Mouse (Mus musculus) midbrain, embryonic 15.5 days (tissue): ENCODE data around the gene Cercam. TPM values are rescaled to one million over a fixed set of nuclear protein-coding genes. Genes with fewer than 3 reads are reported as not detected.

Experiments
- ATAC-seq: fragments of 200-750 bp; cut with Nextera tagmentation; replicated peaks from 2 replicates; pipeline ENCODE4 v1.8.0; 2017; ENCODE audit warnings: moderate TSS enrichment
- H3K27ac ChIP-seq: fragments of 300-500 bp; sonication (generic); 2 replicates; pipeline ENCODE4 v1.5.1; 2015; ENCODE audit warnings: mild to moderate bottlenecking, inconsistent platforms
- H3K27me3 ChIP-seq: fragments of 300-500 bp; sonication (generic); replicated peaks from 2 replicates; pipeline ENCODE4 v1.6.1; 2015; ENCODE audit warnings: inconsistent platforms
- H3K36me3 ChIP-seq: fragments of 300-500 bp; sonication (generic); replicated peaks from 2 replicates; pipeline ENCODE4 v1.6.1; 2015; ENCODE audit warnings: inconsistent platforms
- H3K4me1 ChIP-seq: fragments of 300-500 bp; sonication (generic); 2 replicates; pipeline ENCODE4 v1.6.1; 2015; ENCODE audit warnings: inconsistent platforms
- H3K4me2 ChIP-seq: fragments of 300-500 bp; sonication (generic); 2 replicates; pipeline ENCODE4 v1.6.1; 2015; ENCODE audit warnings: inconsistent platforms, mild to moderate bottlenecking, moderate library complexity
- H3K4me3 ChIP-seq: fragments of 300-500 bp; sonication (generic); 2 replicates; pipeline ENCODE4 v1.5.1; 2015; ENCODE audit warnings: mild to moderate bottlenecking, inconsistent platforms
- H3K9ac ChIP-seq: fragments of 300-500 bp; sonication (generic); 2 replicates; pipeline ENCODE4 v1.6.1; 2015; ENCODE audit warnings: mild to moderate bottlenecking, inconsistent platforms
- H3K9me3 ChIP-seq: fragments of 300-500 bp; sonication (generic); 2 replicates; pipeline ENCODE4 v1.6.1; 2016; ENCODE audit warnings: inconsistent platforms
- WGBS: fragments of 180-500 bp; shearing (Covaris S2); methylation state at CpG from one replicate; pipeline ENCODE4 v1.1.7; 2015; ENCODE audit warnings: mixed read lengths; 5-methylcytosine and 5-hydroxymethylcytosine counted together
- polyA plus RNA-seq: library from polyadenylated mRNA; unstranded; fragments of >200 nt; fragmentation: Nextera tagmentation; extraction: Ambion mirVana; gene quantifications from 2 replicates; pipeline ENCODE4 v1.2.1, GENCODE M21; 2015

The Cercam gene
- polyA plus RNA-seq, 1 experiment from 2014 or later = 18.1 TPM

- Histone ChIP-seq H3K9ac (no peak overlapping the region), H3K4me1 (peaks cover 37% of the 10 kb centered on the region), H3K4me2 (no peak overlapping the region), H3K4me3 (no peak overlapping the region), H3K27ac (no peak overlapping the region), H3K36me3 (no peaks in the 10 kb centered on the region), H3K27me3 (no peaks in the 10 kb centered on the region), H3K9me3 (no peaks in the 10 kb centered on the region)
- WGBS = 27% methylated on average over 9 of the region's 9 CpGs
- no peak; the same call in 1 of the 2 replicates for ATAC-seq
These were observed 25.5 kb upstream of the Cercam start for GRCm38 (mm10) chr2:29843231-29844105.

DNA sequence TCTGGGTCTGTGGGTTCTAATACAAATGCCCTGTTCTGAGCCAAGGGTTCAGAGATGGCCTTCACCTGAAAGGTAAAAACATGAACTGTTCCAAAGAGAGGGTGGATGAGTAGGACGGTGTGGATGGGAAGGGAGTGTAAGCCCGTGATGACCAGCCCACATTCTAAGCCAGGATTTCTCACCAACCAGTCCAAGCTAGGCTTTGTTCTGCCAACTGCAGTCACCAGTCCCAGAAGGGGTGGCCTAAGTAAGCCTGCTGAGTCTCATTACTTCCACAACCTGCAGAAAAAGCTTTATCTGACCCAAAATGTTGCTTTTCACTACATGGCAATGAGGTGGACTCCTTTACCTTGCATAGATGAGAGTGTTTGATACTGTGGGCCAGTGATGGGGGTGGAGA is 24.8 kb upstream of the Cercam start:
- Histone ChIP-seq H3K27me3 (no peaks in the 10 kb centered on the region), H3K9ac (no peak overlapping the region), H3K4me3 (peak overlapping the region; percentile 66; the same call in 1 of the 2 replicates), H3K27ac (no peak overlapping the region), H3K4me2 (peak overlapping the region; percentile 75; the same call in 1 of the 2 replicates), H3K9me3 (no peaks in the 10 kb centered on the region), H3K4me1 (peaks cover 37% of the 10 kb centered on the region), H3K36me3 (no peaks in the 10 kb centered on the region)
- no peak for ATAC-seq
- 26% methylated on average over 2 of the region's 2 CpGs for WGBS

GRCm38 (mm10) chr2:29844661-29845060 is 24.3 kb upstream of the Cercam start:
- Histone ChIP-seq H3K4me2 (peak overlapping the region; percentile 75), H3K27me3 (no peaks in the 10 kb centered on the region), H3K4me1 (peaks cover 37% of the 10 kb centered on the region), H3K4me3 (peak overlapping the region; percentile 66), H3K9ac (peak overlapping the region; percentile 79; the same call in 1 of the 2 replicates), H3K9me3 (no peaks in the 10 kb centered on the region), H3K36me3 (no peaks in the 10 kb centered on the region), H3K27ac (no peak overlapping the region)
- 8% methylated on average over 3 of the region's 3 CpGs for WGBS
- no peak for ATAC-seq

DNA sequence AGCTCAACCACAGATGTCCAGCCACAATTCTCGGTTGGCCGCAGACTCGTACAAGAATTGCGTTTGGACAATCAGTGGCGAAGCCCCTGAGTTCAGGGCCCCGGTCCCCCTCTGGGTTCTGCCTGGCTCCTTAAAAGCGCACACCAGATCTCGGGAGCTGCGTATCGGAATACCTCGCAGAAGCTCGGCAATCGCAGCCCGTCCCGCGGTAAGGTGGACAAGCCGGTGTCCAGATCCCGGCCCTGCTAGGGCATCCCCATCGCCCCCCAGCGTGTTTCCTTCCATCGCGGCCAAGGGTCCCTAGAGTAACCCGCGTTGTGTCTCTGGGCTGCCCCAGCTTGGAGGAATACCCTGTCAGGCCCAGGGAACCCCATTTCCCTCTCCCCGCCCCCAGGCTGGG is 23.3 kb upstream of the Cercam start:
- Histone ChIP-seq H3K9me3 (no peaks in the 10 kb centered on the region), H3K4me2 (peak overlapping the region; percentile 75), H3K27me3 (no peaks in the 10 kb centered on the region), H3K27ac (peak overlapping the region; percentile 80), H3K4me1 (peaks cover 37% of the 10 kb centered on the region), H3K36me3 (no peaks in the 10 kb centered on the region), H3K4me3 (peak overlapping the region; percentile 66), H3K9ac (peak overlapping the region; percentile 79)
- 2% methylated on average over 25 of the region's 25 CpGs for WGBS
- ATAC-seq = peak; percentile 27

GRCm38 (mm10) chr2:29846061-29846853 is 22.7 kb upstream of the Cercam start:
- Histone ChIP-seq H3K27ac (peak overlapping the region; percentile 80), H3K9me3 (no peaks in the 10 kb centered on the region), H3K4me1 (peaks cover 35% of the 10 kb centered on the region), H3K4me2 (peak overlapping the region; percentile 75), H3K4me3 (peak overlapping the region; percentile 66), H3K9ac (peak overlapping the region; percentile 79), H3K27me3 (no peaks in the 10 kb centered on the region), H3K36me3 (no peaks in the 10 kb centered on the region)
- WGBS = 2% methylated on average over 46 of the region's 47 CpGs
- ATAC-seq = peak; percentile 57

DNA sequence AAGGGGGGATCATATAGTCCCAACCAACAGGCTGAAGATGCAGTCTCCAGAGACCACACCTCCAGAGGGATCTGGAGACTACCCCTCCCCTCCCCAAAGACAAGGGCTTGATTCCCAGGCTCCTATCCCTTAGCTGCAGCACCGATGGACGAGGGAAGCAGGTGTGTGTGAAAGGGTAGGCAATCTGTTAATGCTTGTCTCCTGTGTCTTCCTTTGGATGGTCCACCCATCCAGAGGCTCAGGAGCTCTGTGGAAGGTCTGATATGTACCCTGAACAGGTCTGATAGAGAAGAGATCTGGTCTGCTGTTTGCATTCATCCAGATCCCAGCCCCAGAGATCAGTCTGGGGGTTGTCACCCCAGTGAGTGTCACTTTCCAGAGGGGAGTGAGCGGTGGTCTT is 22.1 kb upstream of the Cercam start:
- Histone ChIP-seq H3K27me3 (no peaks in the 10 kb centered on the region), H3K27ac (no peak overlapping the region), H3K4me2 (peak overlapping the region; percentile 75), H3K9me3 (no peaks in the 10 kb centered on the region), H3K36me3 (no peaks in the 10 kb centered on the region), H3K9ac (0 out of 2 replicates have a peak overlapping the region, but pooled peaks have one; percentile 79), H3K4me3 (peak overlapping the region; percentile 66; the same call in 1 of the 2 replicates), H3K4me1 (peaks cover 35% of the 10 kb centered on the region)
- ATAC-seq = no peak
- WGBS = 23% methylated on average over 3 of the region's 3 CpGs

- H3K27me3 ChIP-seq = no peaks in the 10 kb centered on the region
- no peak overlapping the region for H3K9ac ChIP-seq
- WGBS = 34% methylated on average over 8 of the region's 8 CpGs
- H3K9me3 ChIP-seq = no peaks in the 10 kb centered on the region
- no peak for ATAC-seq
- no peak overlapping the region for H3K4me2 ChIP-seq
- H3K4me1 ChIP-seq = peaks cover 30% of the 10 kb centered on the region
- H3K27ac ChIP-seq = no peak overlapping the region
- H3K4me3 ChIP-seq = no peak overlapping the region
- no peaks in the 10 kb centered on the region for H3K36me3 ChIP-seq
These were observed 19.9 kb upstream of the Cercam start for GRCm38 (mm10) chr2:29849041-29849440.

GRCm38 (mm10) chr2:29849841-29850480 is 19.0 kb upstream of the Cercam start:
- H3K9ac ChIP-seq = no peak overlapping the region
- no peak overlapping the region for H3K27ac ChIP-seq
- H3K36me3 ChIP-seq = no peaks in the 10 kb centered on the region
- H3K4me3 ChIP-seq = no peak overlapping the region
- no peaks in the 10 kb centered on the region for H3K9me3 ChIP-seq
- peaks cover 20% of the 10 kb centered on the region for H3K4me1 ChIP-seq
- no peaks in the 10 kb centered on the region for H3K27me3 ChIP-seq
- H3K4me2 ChIP-seq = no peak overlapping the region
- no peak for ATAC-seq
- WGBS = 46% methylated on average over 5 of the region's 5 CpGs

- Histone ChIP-seq H3K27me3 (no peaks in the 10 kb centered on the region), H3K4me3 (no peak overlapping the region), H3K27ac (no peak overlapping the region), H3K4me1 (peaks cover 15% of the 10 kb centered on the region), H3K9ac (no peak overlapping the region), H3K4me2 (no peak overlapping the region), H3K36me3 (no peaks in the 10 kb centered on the region), H3K9me3 (no peaks in the 10 kb centered on the region)
- WGBS = 5% methylated on average over 4 of the region's 4 CpGs
- ATAC-seq = no peak
These were observed 15.9 kb upstream of the Cercam start for GRCm38 (mm10) chr2:29852957-29853485.

DNA sequence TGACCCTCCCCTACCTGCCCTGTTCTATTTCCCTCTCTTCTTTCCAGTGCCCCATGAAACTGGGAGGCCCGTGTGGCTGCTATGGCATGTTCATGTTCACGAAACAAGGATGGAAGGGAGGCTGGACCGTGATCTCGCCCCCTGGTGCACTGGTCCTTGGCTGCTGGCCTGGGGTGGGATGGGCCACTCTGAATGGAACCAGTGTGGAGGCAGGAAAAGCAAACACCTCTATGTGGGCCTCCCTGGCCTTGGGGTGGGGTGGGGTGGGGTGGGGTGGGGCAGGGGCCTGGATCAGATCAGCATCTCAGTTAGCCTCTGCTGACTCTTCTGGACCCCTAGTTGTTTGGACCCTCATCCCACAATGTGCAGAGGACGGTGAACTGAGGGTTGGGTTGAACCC is 15.2 kb upstream of the Cercam start:
- no peak overlapping the region for H3K27ac ChIP-seq
- no peaks in the 10 kb centered on the region for H3K36me3 ChIP-seq
- H3K4me2 ChIP-seq = no peak overlapping the region
- H3K4me3 ChIP-seq = no peak overlapping the region
- H3K27me3 ChIP-seq = no peaks in the 10 kb centered on the region
- peaks cover 15% of the 10 kb centered on the region for H3K4me1 ChIP-seq
- no peaks in the 10 kb centered on the region for H3K9me3 ChIP-seq
- no peak overlapping the region for H3K9ac ChIP-seq
- 54% methylated on average over 5 of the region's 5 CpGs for WGBS
- ATAC-seq = no peak

- Histone ChIP-seq H3K4me2 (no peak overlapping the region), H3K36me3 (no peaks in the 10 kb centered on the region), H3K4me3 (no peak overlapping the region), H3K9ac (no peak overlapping the region), H3K9me3 (no peaks in the 10 kb centered on the region), H3K27ac (no peak overlapping the region), H3K27me3 (no peaks in the 10 kb centered on the region), H3K4me1 (peaks cover 15% of the 10 kb centered on the region)
- 42% methylated on average over 10 of the region's 10 CpGs for WGBS
- ATAC-seq = no peak
These were observed 13.3 kb upstream of the Cercam start for GRCm38 (mm10) chr2:29855585-29856210.
